Comparison of ENCODE assay signal across 25 mouse cellular contexts in genomic region chr9:8451471-8451870, GRCm38 (mm10).
"Had no signal": no experiment of that assay in that cellular context is flagged by ENCODE, and none has a peak within 500 bp of the region (broad histone marks: within the 10 kb centered on the region; RNA-seq: fewer than 3 reads in every experiment).

No protein-coding gene starts in this region.

- DNase-seq: gastrocnemius, postnatal 14 days; gastrocnemius, postnatal 36 days; heart, adult 11 months; heart, adult 2 months; heart, postnatal 14 days; heart, postnatal 36 days; kidney, adult 11 months; kidney, adult 2 months; kidney, adult 9 months; kidney, postnatal 14 days; kidney, postnatal 36 days; layer of hippocampus, adult 9-11 months; layer of hippocampus, postnatal 36 days had no signal

- H3K4me3 ChIP-seq: heart, adult 2 months; heart, embryonic 13.5 days; heart, embryonic 15.5 days; hindbrain, embryonic 13.5 days; hindbrain, embryonic 15.5 days; kidney, embryonic 15.5 days; limb, embryonic 13.5 days; limb, embryonic 15.5 days; liver, embryonic 12.5 days had no signal

- H3K27ac ChIP-seq: heart, adult 2 months; heart, embryonic 13.5 days; heart, embryonic 15.5 days; hindbrain, embryonic 13.5 days; hindbrain, embryonic 15.5 days; hindbrain, postnatal 0 days; kidney, embryonic 15.5 days; kidney, postnatal 0 days; limb, embryonic 13.5 days; limb, embryonic 15.5 days; liver, embryonic 12.5 days had no signal

- H3K27me3 ChIP-seq: heart, embryonic 13.5 days; heart, embryonic 15.5 days; hindbrain, embryonic 13.5 days; hindbrain, embryonic 15.5 days; kidney, embryonic 15.5 days; limb, embryonic 13.5 days; limb, embryonic 15.5 days; liver, embryonic 12.5 days had no signal

- ATAC-seq: hindbrain, postnatal 0 days; intestine, embryonic 16.5 days; liver, embryonic 12.5 days had no signal

- H3K4me1 ChIP-seq: heart, embryonic 13.5 days; heart, embryonic 15.5 days; hindbrain, embryonic 13.5 days; hindbrain, embryonic 15.5 days; kidney, embryonic 15.5 days; limb, embryonic 13.5 days; limb, embryonic 15.5 days; liver, embryonic 12.5 days had no signal

- H3K4me2 ChIP-seq: heart, embryonic 11.5 days; heart, embryonic 13.5 days; heart, embryonic 15.5 days; hindbrain, embryonic 13.5 days; hindbrain, embryonic 15.5 days; kidney, embryonic 15.5 days; limb, embryonic 13.5 days; limb, embryonic 15.5 days; liver, embryonic 12.5 days had no signal

- H3K36me3 ChIP-seq: heart, embryonic 13.5 days; heart, embryonic 15.5 days; hindbrain, embryonic 13.5 days; hindbrain, embryonic 15.5 days; kidney, embryonic 15.5 days; limb, embryonic 13.5 days; limb, embryonic 15.5 days; liver, embryonic 12.5 days had no signal

- H3K9ac ChIP-seq: heart, embryonic 13.5 days; heart, embryonic 15.5 days; hindbrain, embryonic 13.5 days; hindbrain, embryonic 15.5 days; kidney, embryonic 15.5 days; limb, embryonic 13.5 days; limb, embryonic 15.5 days; liver, embryonic 12.5 days had no signal

- H3K9me3 ChIP-seq: heart, embryonic 13.5 days; heart, embryonic 15.5 days; hindbrain, embryonic 13.5 days; hindbrain, embryonic 15.5 days; kidney, embryonic 15.5 days; limb, embryonic 13.5 days; limb, embryonic 15.5 days; liver, embryonic 12.5 days had no signal
